Mouse (Mus musculus): ENCODE measurements around the gene Krt31. TPM values are rescaled to one million over a fixed set of nuclear protein-coding genes. Genes with fewer than 3 reads are reported as not detected.

The Krt31 gene
- polyA plus RNA-seq, 1 experiment from 2014 or later, result 0.12 TPM

- H3K4me1 ChIP-seq (ENCODE audit: control insufficient read depth, insufficient read depth, low read length), result no peaks in the 10 kb centered on the region
- no peak overlapping the region for H3K4me2 ChIP-seq (ENCODE audit: low read depth, low read length)
- H3K4me3 ChIP-seq (ENCODE audit: low read length), result no peak overlapping the region
Observed at GRCm38 (mm10) chr11:100013691-100014171, 36.6 kb downstream of the Krt31 start.

GRCm38 (mm10) chr11:100010682-100011081 is 39.7 kb downstream of the Krt31 start:
- H3K9me3 ChIP-seq (replicated peaks; ENCODE audit: control insufficient read depth, low read length), result no peaks in the 10 kb centered on the region; the same call in 1 of the 2 replicates
- no peaks in the 10 kb centered on the region for H3K36me3 ChIP-seq (ENCODE audit: control insufficient read depth, insufficient read depth)
- no peak overlapping the region for H3K4me3 ChIP-seq (ENCODE audit: low read length)
- no peak overlapping the region for H3K27ac ChIP-seq (ENCODE audit: low read length)
- H3K4me2 ChIP-seq (ENCODE audit: low read depth, low read length), result no peak overlapping the region
- no peak overlapping the region for H3K9ac ChIP-seq (ENCODE audit: low read length)
- no peaks in the 10 kb centered on the region for H3K27me3 ChIP-seq (ENCODE audit: control insufficient read depth, insufficient read depth, low read length)
- WGBS, result 85% methylated on average over 5 of the region's 5 CpGs
- H3K4me1 ChIP-seq (ENCODE audit: control insufficient read depth, insufficient read depth, low read length), result no peaks in the 10 kb centered on the region
- ATAC-seq (replicated peaks; ENCODE audit: extremely low read depth, insufficient read depth, low FRiP score), result no peak

More at GRCm38 (mm10) chr11:100013691-100014171, 36.6 kb downstream of the Krt31 start:
- no peak for ATAC-seq (replicated peaks; ENCODE audit: extremely low read depth, insufficient read depth, low FRiP score)
- Histone ChIP-seq H3K9ac (ENCODE audit: low read length) (no peak overlapping the region), H3K27me3 (ENCODE audit: control insufficient read depth, insufficient read depth, low read length) (no peaks in the 10 kb centered on the region), H3K36me3 (ENCODE audit: control insufficient read depth, insufficient read depth) (no peaks in the 10 kb centered on the region), H3K27ac (ENCODE audit: low read length) (no peak overlapping the region), H3K9me3 (replicated peaks; ENCODE audit: control insufficient read depth, low read length) (no peaks in the 10 kb centered on the region)
- 59% methylated on average over 4 of the region's 4 CpGs for WGBS

- no peak for ATAC-seq (replicated peaks; ENCODE audit: extremely low read depth, insufficient read depth, low FRiP score)
- Histone ChIP-seq H3K36me3 (ENCODE audit: control insufficient read depth, insufficient read depth) (no peaks in the 10 kb centered on the region), H3K27ac (ENCODE audit: low read length) (no peak overlapping the region), H3K4me2 (ENCODE audit: low read depth, low read length) (no peak overlapping the region), H3K4me3 (ENCODE audit: low read length) (no peak overlapping the region), H3K27me3 (ENCODE audit: control insufficient read depth, insufficient read depth, low read length) (no peaks in the 10 kb centered on the region), H3K9me3 (replicated peaks; ENCODE audit: control insufficient read depth, low read length) (no peaks in the 10 kb centered on the region; the same call in 1 of the 2 replicates), H3K4me1 (ENCODE audit: control insufficient read depth, insufficient read depth, low read length) (no peaks in the 10 kb centered on the region), H3K9ac (ENCODE audit: low read length) (no peak overlapping the region)
- WGBS, result 67% methylated on average over 5 of the region's 5 CpGs
Observed at GRCm38 (mm10) chr11:100008336-100008735, 42.0 kb downstream of the Krt31 start.

- Histone ChIP-seq H3K27me3 (ENCODE audit: control insufficient read depth, insufficient read depth, low read length) (no peaks in the 10 kb centered on the region), H3K9ac (ENCODE audit: low read length) (no peak overlapping the region), H3K4me2 (ENCODE audit: low read depth, low read length) (no peak overlapping the region), H3K27ac (ENCODE audit: low read length) (no peak overlapping the region), H3K9me3 (replicated peaks; ENCODE audit: control insufficient read depth, low read length) (peaks cover 2% of the 10 kb centered on the region), H3K36me3 (ENCODE audit: control insufficient read depth, insufficient read depth) (no peaks in the 10 kb centered on the region), H3K4me3 (ENCODE audit: low read length) (no peak overlapping the region), H3K4me1 (ENCODE audit: control insufficient read depth, insufficient read depth, low read length) (no peaks in the 10 kb centered on the region)
- WGBS, result 56% methylated on average over 3 of the region's 3 CpGs
- ATAC-seq (replicated peaks; ENCODE audit: extremely low read depth, insufficient read depth, low FRiP score), result no peak
Observed at GRCm38 (mm10) chr11:100006624-100007023, 43.7 kb downstream of the Krt31 start.

GRCm38 (mm10) chr11:100005905-100006304 is 44.4 kb downstream of the Krt31 start:
- WGBS, result 82% methylated on average over 8 of the region's 8 CpGs
- Histone ChIP-seq H3K4me2 (ENCODE audit: low read depth, low read length) (no peak overlapping the region), H3K4me1 (ENCODE audit: control insufficient read depth, insufficient read depth, low read length) (no peaks in the 10 kb centered on the region), H3K27me3 (ENCODE audit: control insufficient read depth, insufficient read depth, low read length) (no peaks in the 10 kb centered on the region), H3K9me3 (replicated peaks; ENCODE audit: control insufficient read depth, low read length) (peaks cover 3% of the 10 kb centered on the region), H3K4me3 (ENCODE audit: low read length) (no peak overlapping the region), H3K36me3 (ENCODE audit: control insufficient read depth, insufficient read depth) (no peaks in the 10 kb centered on the region), H3K9ac (ENCODE audit: low read length) (no peak overlapping the region), H3K27ac (ENCODE audit: low read length) (no peak overlapping the region)
- ATAC-seq (replicated peaks; ENCODE audit: extremely low read depth, insufficient read depth, low FRiP score), result no peak

- no peaks in the 10 kb centered on the region for H3K36me3 ChIP-seq (ENCODE audit: control insufficient read depth, insufficient read depth)
- 21% methylated on average over 6 of the region's 6 CpGs for WGBS
- no peak overlapping the region for H3K4me3 ChIP-seq (ENCODE audit: low read length)
Observed at GRCm38 (mm10) chr11:100004846-100005245, 45.5 kb downstream of the Krt31 start.

GRCm38 (mm10) chr11:99999091-99999490 is 51.3 kb downstream of the Krt31 start:
- 85% methylated on average over 7 of the region's 7 CpGs for WGBS
- no peak for ATAC-seq (replicated peaks; ENCODE audit: extremely low read depth, insufficient read depth, low FRiP score)
- Histone ChIP-seq H3K4me2 (ENCODE audit: low read depth, low read length) (no peak overlapping the region), H3K27me3 (ENCODE audit: control insufficient read depth, insufficient read depth, low read length) (peaks cover 11% of the 10 kb centered on the region), H3K9ac (ENCODE audit: low read length) (no peak overlapping the region), H3K4me1 (ENCODE audit: control insufficient read depth, insufficient read depth, low read length) (no peaks in the 10 kb centered on the region), H3K27ac (ENCODE audit: low read length) (no peak overlapping the region), H3K4me3 (ENCODE audit: low read length) (no peak overlapping the region), H3K36me3 (ENCODE audit: control insufficient read depth, insufficient read depth) (no peaks in the 10 kb centered on the region), H3K9me3 (replicated peaks; ENCODE audit: control insufficient read depth, low read length) (peaks cover 3% of the 10 kb centered on the region)

More at GRCm38 (mm10) chr11:100004846-100005245, 45.5 kb downstream of the Krt31 start:
- Histone ChIP-seq H3K4me1 (ENCODE audit: control insufficient read depth, insufficient read depth, low read length) (no peaks in the 10 kb centered on the region), H3K27me3 (ENCODE audit: control insufficient read depth, insufficient read depth, low read length) (no peaks in the 10 kb centered on the region), H3K27ac (ENCODE audit: low read length) (no peak overlapping the region), H3K9me3 (replicated peaks; ENCODE audit: control insufficient read depth, low read length) (peaks cover 3% of the 10 kb centered on the region), H3K4me2 (ENCODE audit: low read depth, low read length) (no peak overlapping the region), H3K9ac (ENCODE audit: low read length) (no peak overlapping the region)
- ATAC-seq (replicated peaks; ENCODE audit: extremely low read depth, insufficient read depth, low FRiP score), result no peak

Other genes starting within 250 kb of the Krt31 start
- not detected in 2 replicates for gene Gm11554, start 246.1 kb downstream of the Krt31 start, polyA plus RNA-seq (2015; fragmentation: Nextera tagmentation; extraction: Ambion mirVana)
- gene Krtap4-13, start 240.7 kb downstream of the Krt31 start, polyA plus RNA-seq (2015; fragmentation: Nextera tagmentation; extraction: Ambion mirVana), result not detected in 2 replicates
- gene Gm11564, start 234.9 kb downstream of the Krt31 start, polyA plus RNA-seq (2015; fragmentation: Nextera tagmentation; extraction: Ambion mirVana), result not detected in 2 replicates
- not detected in 2 replicates for gene 2300003K06Rik, start 212.5 kb downstream of the Krt31 start, polyA plus RNA-seq (2015; fragmentation: Nextera tagmentation; extraction: Ambion mirVana)
- gene Krtap4-16, start 198.9 kb downstream of the Krt31 start, polyA plus RNA-seq (2015; fragmentation: Nextera tagmentation; extraction: Ambion mirVana), result not detected in 2 replicates
- gene Gm11568, start 192.6 kb downstream of the Krt31 start, polyA plus RNA-seq (2015; fragmentation: Nextera tagmentation; extraction: Ambion mirVana), result not detected in 2 replicates
- not detected in 2 replicates for gene Gm11559, start 186.1 kb downstream of the Krt31 start, polyA plus RNA-seq (2015; fragmentation: Nextera tagmentation; extraction: Ambion mirVana)
- gene Krtap9-1, start 177.2 kb downstream of the Krt31 start, polyA plus RNA-seq (2015; fragmentation: Nextera tagmentation; extraction: Ambion mirVana), result not detected in 2 replicates
- not detected in 2 replicates for gene Gm11567, start 171.4 kb downstream of the Krt31 start, polyA plus RNA-seq (2015; fragmentation: Nextera tagmentation; extraction: Ambion mirVana)
- gene Krtap31-1, start 142.6 kb downstream of the Krt31 start, polyA plus RNA-seq (2015; fragmentation: Nextera tagmentation; extraction: Ambion mirVana), result not detected in 2 replicates
- not detected in 2 replicates for gene Gm11565, start 135.8 kb downstream of the Krt31 start, polyA plus RNA-seq (2015; fragmentation: Nextera tagmentation; extraction: Ambion mirVana)
- not detected in 2 replicates for gene Krtap31-2, start 114.3 kb downstream of the Krt31 start, polyA plus RNA-seq (2015; fragmentation: Nextera tagmentation; extraction: Ambion mirVana)
- not detected in 2 replicates for gene Krtap9-5, start 102.1 kb downstream of the Krt31 start, polyA plus RNA-seq (2015; fragmentation: Nextera tagmentation; extraction: Ambion mirVana)
- gene Krtap29-1, start 71.5 kb downstream of the Krt31 start, polyA plus RNA-seq (2015; fragmentation: Nextera tagmentation; extraction: Ambion mirVana), result not detected in 2 replicates
- gene Krtap16-1, start 64.0 kb downstream of the Krt31 start, polyA plus RNA-seq (2015; fragmentation: Nextera tagmentation; extraction: Ambion mirVana), result not detected in 2 replicates
- gene Krtap17-1, start 56.6 kb downstream of the Krt31 start, polyA plus RNA-seq (2015; fragmentation: Nextera tagmentation; extraction: Ambion mirVana), result 0.27 TPM in 1 of 2 replicates, not detected in the other
- not detected in 2 replicates for gene Krt33a, start 34.3 kb downstream of the Krt31 start, polyA plus RNA-seq (2015; fragmentation: Nextera tagmentation; extraction: Ambion mirVana)
- not detected in 2 replicates for gene Krt33b, start 20.7 kb downstream of the Krt31 start, polyA plus RNA-seq (2015; fragmentation: Nextera tagmentation; extraction: Ambion mirVana)
- gene Krt34, start 9.0 kb downstream of the Krt31 start, polyA plus RNA-seq (2015; fragmentation: Nextera tagmentation; extraction: Ambion mirVana), result not detected in 2 replicates
- not detected in 2 replicates for gene Krt32, start 37.7 kb upstream of the Krt31 start, polyA plus RNA-seq (2015; fragmentation: Nextera tagmentation; extraction: Ambion mirVana)
- not detected in 2 replicates for gene Krt35, start 45.7 kb upstream of the Krt31 start, polyA plus RNA-seq (2015; fragmentation: Nextera tagmentation; extraction: Ambion mirVana)
- gene Krt36, start 55.1 kb upstream of the Krt31 start, polyA plus RNA-seq (2015; fragmentation: Nextera tagmentation; extraction: Ambion mirVana), result not detected in 2 replicates
- 0.58 and 1.7 TPM in 2 replicates for gene Krt13, start 71.0 kb upstream of the Krt31 start, polyA plus RNA-seq (2015; fragmentation: Nextera tagmentation; extraction: Ambion mirVana)
- 12.4 and 18.4 TPM in 2 replicates for gene Krt15, start 85.4 kb upstream of the Krt31 start, polyA plus RNA-seq (2015; fragmentation: Nextera tagmentation; extraction: Ambion mirVana)
- 64.1 and 79.3 TPM in 2 replicates for gene Krt19, start 98.1 kb upstream of the Krt31 start, polyA plus RNA-seq (2015; fragmentation: Nextera tagmentation; extraction: Ambion mirVana)
- gene Krt9, start 142.7 kb upstream of the Krt31 start, polyA plus RNA-seq (2015; fragmentation: Nextera tagmentation; extraction: Ambion mirVana), result not detected in 2 replicates
- 5.0 and 7.8 TPM in 2 replicates for gene Krt14, start 157.0 kb upstream of the Krt31 start, polyA plus RNA-seq (2015; fragmentation: Nextera tagmentation; extraction: Ambion mirVana)
- 0.24 and 0.49 TPM in 2 replicates for gene Krt16, start 198.4 kb upstream of the Krt31 start, polyA plus RNA-seq (2015; fragmentation: Nextera tagmentation; extraction: Ambion mirVana)
- gene Krt17, start 210.5 kb upstream of the Krt31 start, polyA plus RNA-seq (2015; fragmentation: Nextera tagmentation; extraction: Ambion mirVana), result 26.6 and 58.5 TPM in 2 replicates
- not detected in 2 replicates for gene Krt42, start 219.3 kb upstream of the Krt31 start, polyA plus RNA-seq (2015; fragmentation: Nextera tagmentation; extraction: Ambion mirVana)